Mouse (Mus musculus) layer of hippocampus, postnatal 25 days (tissue): ENCODE measurements around the gene Ampd1. TPM values are rescaled to one million over a fixed set of nuclear protein-coding genes. Genes with fewer than 3 reads are reported as not detected.

Source experiments
- DNase-seq, 2 experiments: peaks; one replicate each; pipeline ENCODE4 v3.0.0; 2022; ENCODE audit warnings: mixed read lengths in 2 of 2, low spot score in 1 of 2; ENCODE audit errors: extremely low spot score in 1 of 2
- total RNA-seq, 2 experiments: library from RNA; stranded (reverse); gene quantifications; 2 replicates each; pipeline ENCODE4 v1.2.3; 2021

Gene Ampd1
- total RNA-seq, result not detected

DNA sequence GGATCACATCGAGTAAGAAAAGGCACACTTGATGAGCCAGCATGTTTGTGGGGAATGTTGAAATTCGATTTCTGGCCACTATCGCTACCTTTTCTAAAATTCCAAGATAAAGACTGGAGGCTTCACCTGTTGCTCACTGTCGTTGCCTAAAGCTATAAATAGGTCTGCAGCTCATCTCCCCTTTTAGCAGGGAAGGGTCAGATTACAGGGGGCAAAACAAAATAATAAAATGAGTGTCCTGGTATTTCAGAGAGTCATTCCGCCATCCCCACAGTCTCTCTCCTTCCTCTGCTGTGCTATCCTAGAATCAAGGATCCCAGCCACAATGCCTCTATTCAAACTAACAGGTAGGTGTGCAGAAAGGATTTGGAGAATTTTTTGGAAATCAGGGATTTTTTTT is at the start of gene Ampd1:
Ampd1 (plus strand) TSS at position 244 of the 400 bp plus-strand sequence.
- no peak for DNase-seq

DNA sequence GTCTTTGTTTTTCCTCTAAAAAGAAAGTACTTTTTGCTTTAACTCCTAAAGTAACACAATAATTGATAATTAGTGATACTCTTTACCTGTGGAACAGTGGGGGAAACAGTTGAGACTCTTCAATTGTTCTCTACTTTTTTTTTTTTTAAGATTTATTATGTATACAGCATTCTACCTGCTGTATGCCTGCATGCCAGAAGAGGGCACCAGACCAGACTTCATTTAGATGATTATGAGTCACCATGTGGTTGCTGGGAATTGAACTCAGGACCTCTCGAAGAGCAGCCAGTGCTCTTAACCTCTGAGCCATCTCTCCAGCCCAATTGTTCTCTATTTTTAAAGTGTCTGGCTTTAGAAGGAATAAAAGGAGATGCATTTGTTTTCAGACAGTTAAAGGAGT is 47.6 kb upstream of the Ampd1 start:
- DNase-seq, result no peak

DNA sequence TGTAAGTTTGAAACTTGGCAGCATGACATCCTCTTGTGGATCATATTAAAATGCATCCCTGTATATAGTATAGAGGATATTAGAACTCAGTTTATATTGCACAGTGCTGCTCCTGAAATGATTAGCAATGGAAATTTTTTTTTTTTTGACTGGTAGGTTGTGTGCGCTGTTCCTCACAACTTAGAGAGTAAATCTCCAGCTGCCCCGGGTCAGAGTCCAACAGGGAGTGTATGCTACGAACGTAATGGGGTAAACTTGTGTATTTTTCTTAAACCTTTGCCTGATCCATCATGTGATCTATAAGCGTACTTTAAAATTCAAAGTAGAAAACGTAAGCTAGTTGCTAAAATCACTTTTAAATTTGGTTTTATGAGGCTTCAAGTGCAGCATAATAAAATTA is 33.5 kb upstream of the Ampd1 start:
- DNase-seq, result no peak

DNA sequence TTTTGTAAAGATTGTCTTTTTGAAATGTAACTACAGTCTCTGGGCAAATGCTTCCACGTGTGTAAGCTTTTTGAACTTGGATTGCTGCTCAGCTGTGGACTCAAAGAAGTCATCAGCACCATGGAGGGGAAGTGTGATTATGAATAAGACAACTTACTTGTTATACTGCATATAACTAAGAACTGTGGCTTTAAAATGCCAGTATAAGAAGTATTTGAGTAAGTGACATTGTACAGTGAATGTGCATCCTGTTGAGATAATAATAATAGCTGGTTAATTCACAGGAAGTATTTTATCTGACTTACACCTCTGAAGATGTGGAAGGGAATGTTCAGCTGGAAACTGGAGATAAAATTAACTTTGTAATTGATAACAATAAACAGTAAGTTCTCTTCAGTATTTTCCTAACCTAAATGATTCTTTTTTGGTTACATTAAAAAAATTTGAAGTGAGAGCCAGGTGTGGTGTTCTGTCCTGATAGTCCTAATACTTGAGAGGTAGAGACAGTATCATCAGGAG is 32.9 kb upstream of the Ampd1 start:
- DNase-seq, result no peak

DNA sequence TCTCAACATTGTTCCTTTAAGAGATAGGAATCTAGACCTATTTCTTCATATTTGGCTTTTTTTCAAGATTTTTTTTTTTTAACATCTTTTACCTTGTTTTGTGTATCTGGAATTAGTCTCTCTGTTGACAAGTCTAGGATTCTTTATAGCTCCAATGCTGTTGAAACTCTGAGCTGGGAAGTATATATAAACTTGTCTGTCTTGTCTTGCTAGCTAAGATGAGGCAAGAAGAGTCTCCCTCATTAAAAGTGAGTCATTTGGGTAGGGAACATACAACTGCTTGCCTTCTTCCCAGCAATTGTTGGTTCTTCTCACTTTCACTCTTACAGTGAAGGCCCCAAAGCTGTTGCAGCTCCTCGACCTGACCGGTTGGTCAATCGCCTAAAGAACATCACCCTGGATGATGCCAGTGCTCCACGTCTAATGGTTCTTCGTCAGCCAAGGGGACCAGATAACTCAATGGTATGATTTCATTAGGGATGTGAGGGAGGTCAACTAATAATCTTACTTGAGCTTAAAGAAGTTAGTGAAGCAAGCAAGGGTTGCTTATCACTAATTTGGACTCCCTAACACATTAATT is 17.7 kb upstream of the Ampd1 start:
- no peak for DNase-seq

DNA sequence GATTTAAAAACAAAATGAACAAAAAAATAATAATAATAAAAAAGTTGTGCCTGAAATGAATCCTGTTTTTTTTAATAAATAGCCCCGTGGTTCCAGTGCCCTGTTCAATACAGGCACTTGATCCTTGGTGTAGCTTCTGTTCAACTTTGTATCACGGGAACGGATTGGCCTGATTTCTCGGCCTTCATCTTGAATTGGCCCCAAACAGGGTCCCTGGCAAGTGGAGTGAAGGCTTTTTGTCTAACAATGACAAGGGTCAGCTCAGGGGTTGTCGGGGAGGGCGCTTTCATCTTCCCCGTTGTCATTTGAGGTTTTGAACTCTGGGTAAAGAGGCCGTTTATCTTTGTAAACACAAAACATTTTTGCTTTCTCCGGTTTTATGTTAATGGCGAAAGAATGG is 16.1 kb upstream of the Ampd1 start:
- DNase-seq, result no peak

DNA sequence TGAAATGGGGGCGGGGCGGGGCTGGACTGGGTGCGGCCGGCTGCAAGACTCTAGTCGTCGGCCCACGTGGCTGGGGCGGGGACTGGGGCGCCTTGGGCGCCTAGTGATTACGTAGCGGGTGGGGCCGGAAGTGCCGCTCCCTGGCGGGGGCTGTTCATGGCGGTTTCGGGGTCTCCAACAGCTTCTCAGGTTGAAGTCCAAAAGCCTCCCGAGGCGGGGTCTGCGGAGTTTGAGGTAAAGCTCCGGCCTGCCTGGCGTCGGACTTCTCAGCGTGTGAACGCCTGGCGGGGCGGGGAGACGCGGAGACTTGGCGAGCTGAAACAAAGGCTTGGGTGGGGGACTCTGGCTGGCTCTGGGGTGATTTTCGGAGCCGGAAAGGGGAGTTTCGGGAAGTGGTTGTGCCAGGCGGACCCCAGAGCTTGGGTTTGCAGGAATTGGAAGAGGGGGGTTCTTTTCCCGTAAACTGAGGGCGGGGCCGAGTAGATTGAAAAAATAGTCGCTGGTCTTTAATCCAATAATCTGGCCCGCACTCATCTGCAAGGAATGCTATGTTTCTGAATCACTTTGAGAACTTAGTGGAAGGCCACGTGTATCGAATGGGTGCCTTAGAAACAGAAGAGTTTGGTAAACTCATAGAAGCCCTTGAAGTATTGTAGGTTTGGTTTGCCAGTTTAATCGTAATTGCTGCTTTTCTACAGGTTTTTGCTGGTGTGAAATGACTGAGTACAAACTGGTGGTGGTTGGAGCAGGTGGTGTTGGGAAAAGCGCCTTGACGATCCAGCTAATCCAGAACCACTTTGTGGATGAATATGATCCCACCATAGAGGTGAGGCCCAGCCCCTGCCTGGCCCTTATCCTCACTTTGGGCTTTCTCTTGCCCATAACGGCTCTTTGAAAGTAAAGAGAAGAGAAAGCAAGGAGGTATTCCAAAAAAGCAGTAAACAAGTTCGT is 15.3 kb upstream of the Ampd1 start, which contains the start of gene Nras:
Nras (plus strand) TSS at position 79 of the 951 bp plus-strand sequence.
- peak; percentile 90 to 95 for DNase-seq

DNA sequence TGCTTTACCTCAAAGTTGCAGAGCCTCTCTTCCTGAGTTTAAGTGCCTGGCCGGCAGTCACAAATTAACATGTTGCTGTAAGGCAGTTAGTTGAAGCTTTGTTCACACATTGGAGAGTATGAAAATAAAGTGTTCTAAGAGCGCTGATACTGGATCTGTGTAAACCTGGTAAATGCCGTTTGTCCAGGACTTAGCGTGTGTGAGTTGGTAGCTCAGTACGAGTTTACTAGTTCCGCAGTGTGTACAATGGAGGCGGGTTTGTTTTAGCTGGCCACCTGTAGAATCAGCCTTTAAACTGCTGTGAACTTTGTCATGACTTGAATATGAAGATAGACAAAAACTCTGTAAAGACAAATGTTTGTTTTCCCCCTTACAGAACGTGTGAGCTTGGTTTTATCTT is 6.9 kb upstream of the Ampd1 start:
- no peak for DNase-seq

DNA sequence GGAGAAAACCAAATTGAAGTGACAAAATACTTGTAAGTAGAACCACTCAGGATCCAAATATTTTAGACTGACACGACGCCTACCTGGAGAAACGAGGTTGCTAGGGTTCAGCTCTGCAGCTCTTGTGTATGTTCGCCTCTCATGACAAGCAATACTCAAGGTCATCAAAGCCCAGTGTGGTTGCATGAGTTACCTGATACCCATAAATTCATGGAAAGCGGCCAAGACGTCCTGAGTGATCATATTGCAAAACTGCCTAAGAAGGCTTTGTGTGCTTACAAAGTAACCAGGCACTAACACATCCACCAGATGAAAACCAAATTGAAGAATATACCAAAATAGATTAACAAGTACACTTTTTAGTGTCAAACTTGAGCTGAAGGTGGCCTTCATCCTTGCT is 4.8 kb upstream of the Ampd1 start:
- no peak for DNase-seq

DNA sequence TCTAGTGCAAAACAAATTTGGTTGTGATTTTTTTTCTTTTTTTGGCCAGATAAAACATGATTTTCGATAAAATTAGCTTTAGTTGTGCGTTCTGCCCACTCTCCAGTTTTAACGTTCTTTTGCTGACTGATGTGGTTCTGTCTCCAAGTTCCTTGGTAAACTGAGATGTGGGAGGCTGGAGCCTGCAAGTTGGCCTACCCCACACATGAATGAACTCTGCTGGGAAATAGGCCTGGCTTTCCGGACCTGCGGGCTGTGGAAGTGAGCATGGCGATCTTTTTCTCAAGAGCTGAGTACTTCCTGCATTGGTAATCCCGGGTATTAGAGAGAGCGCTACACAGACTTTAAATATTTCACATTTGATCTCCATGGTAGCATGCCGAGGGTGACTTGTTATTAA is 2.1 kb downstream of the Ampd1 start:
- DNase-seq, result no peak

DNA sequence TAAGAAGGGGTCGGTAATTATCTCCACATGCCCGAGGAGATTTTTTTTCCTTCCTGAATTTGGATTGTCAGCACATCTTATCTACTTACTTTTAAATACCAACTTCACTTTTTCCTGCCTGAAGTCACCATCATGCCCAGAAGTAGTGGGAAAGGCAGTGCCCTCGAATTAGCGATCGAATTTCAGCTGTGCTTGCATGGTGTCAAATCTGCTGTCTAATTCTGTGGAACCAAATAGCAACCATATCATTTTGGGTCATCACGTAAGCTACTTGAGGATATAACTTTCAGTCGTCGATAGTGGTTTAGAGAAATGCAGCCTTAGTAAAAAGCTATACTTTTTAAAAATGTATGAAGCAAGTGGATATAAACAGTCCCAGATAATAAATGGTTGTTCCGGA is 2.7 kb downstream of the Ampd1 start:
- DNase-seq, result no peak

DNA sequence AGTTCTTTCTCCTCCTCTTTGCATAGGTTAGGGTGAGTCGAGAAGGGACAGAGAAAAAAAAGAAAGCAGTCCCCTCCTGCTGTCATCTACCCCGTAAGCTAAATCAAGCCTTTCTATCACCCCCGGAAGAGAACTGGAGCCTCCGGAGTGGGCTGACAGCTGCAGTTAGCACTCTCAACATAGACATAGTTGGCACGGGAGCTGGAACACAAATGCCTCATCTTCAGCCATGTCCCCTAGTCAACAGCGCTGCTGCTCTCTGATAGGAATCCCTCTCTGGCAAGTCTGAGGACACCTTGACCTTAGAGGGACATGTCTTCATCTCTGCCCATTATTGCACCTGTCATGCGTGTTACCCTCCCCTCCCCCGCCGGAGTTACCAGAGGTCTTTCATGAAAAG is 5.5 kb downstream of the Ampd1 start:
- DNase-seq, result no peak

DNA sequence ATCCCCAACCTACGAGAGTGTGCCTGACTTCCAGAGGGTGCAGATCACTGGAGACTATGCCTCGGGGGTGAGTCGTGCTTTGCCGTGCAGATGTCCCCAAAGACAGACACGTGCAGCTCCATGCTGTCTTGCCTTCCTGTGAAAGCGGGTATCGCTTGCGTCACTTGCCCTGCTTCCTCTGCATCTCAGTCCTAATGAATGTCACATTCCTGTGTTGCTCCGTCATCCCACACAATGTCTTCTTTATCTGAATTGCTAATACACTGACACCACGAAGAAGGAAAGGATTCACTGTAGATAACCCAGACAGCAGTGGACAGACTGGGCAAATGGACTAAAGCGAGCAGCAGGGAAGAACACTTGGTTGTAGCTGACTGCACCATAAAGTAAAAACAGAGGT is 7.2 kb downstream of the Ampd1 start:
- no peak for DNase-seq

DNA sequence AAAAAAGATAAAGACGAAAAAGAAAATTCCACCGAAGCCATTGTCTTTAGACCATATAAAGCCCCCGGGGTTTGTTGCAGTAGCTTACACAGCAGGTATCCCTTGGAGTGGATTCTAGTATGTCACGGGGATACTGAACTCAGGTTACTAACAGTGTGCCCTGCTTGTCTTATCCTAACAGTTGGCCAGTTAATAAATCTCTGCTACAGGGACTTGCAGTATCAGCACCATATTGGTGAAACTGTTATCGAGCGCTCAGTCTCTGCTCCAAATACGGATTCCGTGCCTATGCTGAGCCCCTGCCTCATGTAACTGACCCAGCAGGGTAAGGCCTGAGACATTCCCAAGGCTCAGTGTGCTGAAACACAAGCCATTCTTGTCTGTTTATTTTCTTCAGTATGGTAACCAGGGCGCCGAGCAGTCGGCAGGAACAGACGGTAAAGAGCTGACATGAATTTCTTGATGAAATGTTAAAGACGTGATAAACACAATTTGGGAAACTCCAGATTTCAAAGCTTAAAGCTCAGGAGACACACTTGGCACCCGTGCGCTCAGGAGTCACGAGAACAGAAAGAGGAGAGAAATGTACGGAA is 8.1 kb downstream of the Ampd1 start:
- DNase-seq, result no peak

DNA sequence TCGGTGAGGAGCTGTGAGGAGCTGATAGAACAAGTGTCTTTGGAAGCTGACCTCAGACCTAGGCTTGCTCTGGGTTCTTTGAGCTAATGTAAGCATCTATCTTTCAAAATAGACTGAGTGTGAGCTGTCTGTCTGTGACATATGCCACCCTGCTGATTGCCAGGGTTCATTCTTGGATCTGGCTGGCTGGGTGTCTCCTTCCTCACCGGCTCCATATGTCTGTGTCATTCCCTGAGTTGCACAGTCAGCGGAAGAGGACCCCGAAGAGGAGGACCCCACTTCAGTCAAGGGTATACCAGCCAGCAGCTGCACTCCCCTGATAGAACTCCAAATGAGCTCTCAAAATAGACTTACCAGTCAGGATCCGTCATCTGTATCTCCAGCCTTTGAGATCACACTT is 8.9 kb downstream of the Ampd1 start:
- peak in 1 of 2 experiments; percentile 12 for DNase-seq

DNA sequence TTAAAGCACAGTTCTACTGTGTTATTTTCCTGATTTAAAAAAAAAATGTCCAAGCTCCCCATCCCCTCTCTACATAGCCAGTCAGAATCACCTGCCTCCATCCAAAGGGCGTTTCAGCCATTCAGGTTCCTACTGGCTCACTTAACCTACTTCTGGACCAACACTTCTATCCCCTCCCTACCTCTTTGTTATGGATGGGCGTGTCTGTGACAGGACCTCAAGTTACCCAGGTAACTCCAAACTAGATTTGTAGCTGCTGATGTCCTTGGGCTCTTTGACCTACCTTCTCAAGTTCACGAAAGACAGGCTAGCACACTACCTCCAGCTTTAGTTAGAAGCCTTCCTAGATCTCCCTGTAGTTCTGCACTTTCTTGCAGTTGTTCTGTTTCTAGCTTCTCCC is 12.2 kb downstream of the Ampd1 start:
- DNase-seq, result no peak

DNA sequence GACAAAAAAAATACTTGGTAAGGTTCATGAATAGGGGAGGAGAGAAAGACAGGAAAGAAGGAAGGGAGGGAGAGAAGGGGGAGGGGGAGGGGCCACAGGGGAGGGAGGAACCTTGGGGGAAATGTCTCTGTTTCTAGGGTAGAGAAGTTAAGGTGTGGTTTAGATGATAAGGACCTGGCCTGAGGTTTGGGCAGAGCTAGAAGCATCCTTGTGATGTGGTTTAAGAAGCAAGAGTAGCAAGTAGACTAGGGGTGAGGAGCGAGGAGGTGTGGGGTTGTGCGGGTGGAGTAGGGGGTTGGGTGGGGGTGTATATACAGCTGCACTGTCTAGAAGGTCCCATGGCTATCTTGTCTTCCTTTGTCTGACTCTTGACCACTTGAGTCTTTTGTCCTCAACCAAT is 17.9 kb downstream of the Ampd1 start:
- DNase-seq, result no peak

DNA sequence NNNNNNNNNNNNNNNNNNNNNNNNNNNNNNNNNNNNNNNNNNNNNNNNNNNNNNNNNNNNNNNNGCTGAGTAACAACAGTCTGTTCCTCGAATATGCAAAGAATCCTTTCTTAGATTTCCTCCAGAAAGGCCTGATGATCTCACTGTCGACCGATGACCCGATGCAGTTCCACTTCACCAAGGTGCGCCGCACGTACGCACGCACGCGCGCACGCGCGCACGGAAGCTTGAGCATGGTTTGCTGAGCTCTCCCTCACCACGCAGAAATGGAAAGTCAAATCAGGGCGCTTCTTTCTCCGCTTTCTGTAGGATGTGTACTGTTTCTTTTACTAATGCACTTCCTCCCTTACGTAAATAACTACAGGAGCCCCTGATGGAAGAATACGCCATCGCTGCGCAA is 24.8 kb downstream of the Ampd1 start:
- DNase-seq, result no peak

DNA sequence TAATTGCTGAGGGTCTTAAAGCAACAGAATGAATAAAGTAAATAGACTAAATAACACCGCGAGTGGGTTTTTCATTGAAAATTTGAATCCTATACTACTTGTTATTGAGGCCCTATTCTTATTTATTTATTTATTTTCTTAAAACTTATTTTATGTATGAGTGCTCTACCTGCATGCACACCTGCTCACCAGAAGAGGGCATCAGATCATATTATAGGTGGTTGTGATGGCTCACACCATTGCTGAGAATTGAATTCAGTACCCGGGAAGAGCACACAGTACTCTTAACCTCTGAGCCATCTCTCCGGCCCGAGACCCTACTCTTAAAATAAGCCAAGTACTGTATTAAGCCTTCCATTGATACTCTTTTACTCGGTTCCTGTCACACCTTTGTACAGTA is 25.9 kb downstream of the Ampd1 start:
- no peak for DNase-seq

DNA sequence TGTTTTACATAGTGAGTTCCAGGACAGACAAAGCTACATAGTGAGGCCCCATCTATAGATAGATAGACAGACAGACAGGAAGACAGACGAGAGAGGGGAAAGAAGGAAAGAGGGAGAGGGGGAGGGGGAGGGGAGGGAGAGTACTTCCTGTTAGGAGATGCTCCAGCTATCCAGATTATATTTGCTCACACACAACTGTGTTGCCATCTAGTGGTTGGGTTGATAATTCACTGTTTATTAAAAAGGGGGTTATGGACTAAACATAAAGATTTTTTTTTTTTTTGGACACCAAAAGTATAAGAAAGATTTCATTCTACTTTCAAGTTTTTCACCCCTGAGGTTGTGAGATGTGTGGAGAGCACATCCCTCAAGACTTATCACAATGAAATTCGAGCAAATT is 26.9 kb downstream of the Ampd1 start:
- DNase-seq, result no peak

DNA sequence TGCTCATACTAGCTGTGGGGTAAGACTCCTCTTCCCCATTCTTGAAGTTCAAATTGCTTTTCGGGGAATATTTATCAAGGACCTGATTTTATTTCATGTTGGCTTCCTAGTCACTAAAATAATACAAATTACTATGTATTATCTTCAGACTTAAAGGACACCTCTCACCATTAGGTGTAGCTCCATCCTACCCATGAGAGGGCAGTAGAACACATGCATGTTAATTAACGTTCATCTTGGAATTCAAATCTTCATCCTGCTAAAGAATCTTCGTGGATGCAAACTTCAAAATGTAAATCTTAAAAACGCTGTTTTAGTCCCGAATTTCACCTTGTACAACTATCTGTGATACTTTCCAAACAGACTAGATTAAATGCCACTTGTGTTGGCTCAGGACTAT is 27.4 kb downstream of the Ampd1 start:
- no peak for DNase-seq
